Mouse (Mus musculus) spleen, adult 2 months (tissue): ENCODE measurements at regions not wholly inside any gene's neighbourhood (a gene's known extent, or its start where the extent isn't known, plus 50 kb on each side); places are given as distances from the start of the nearest gene placed in this dataset.
A peak's percentile ranks its signal among the peaks of the same experiment; 100 is the strongest.

Source experiments
- DNase-seq, 2 experiments: peaks; one replicate each; pipeline versions ENCODE4 v3.0.0 to v3.0.0-alpha.2; 2012 to 2021; ENCODE audit warnings: low spot score in 2 of 2, low read depth in 1 of 2
- H3K27ac ChIP-seq: fragments of 200-500 bp; 2 replicates; pipeline ENCODE4 v1.5.1; 2012; ENCODE audit warnings: low read length, inconsistent platforms; ENCODE audit not compliant: insufficient read depth
- H3K27me3 ChIP-seq: fragments of 200-500 bp; 2 replicates; pipeline ENCODE4 v1.6.1; 2012; ENCODE audit warnings: mild to moderate bottlenecking, moderate library complexity, low read length, inconsistent platforms; ENCODE audit not compliant: control insufficient read depth, insufficient read depth
- H3K36me3 ChIP-seq: fragments of 200-500 bp; 2 replicates; pipeline ENCODE4 v1.6.1; 2012; ENCODE audit warnings: mild to moderate bottlenecking, low read length, inconsistent platforms; ENCODE audit not compliant: control insufficient read depth, insufficient read depth
- H3K4me1 ChIP-seq: fragments of 200-500 bp; 2 replicates; pipeline ENCODE4 v1.6.1; 2011; ENCODE audit warnings: inconsistent platforms; ENCODE audit not compliant: control insufficient read depth, insufficient read depth, insufficient read length
- H3K4me3 ChIP-seq: fragments of 200-500 bp; 2 replicates; pipeline ENCODE4 v1.5.1; 2011; ENCODE audit warnings: mild to moderate bottlenecking, inconsistent platforms; ENCODE audit not compliant: insufficient read depth, insufficient read length; ENCODE audit errors: extremely low read depth
- CTCF ChIP-seq: fragments of 200-500 bp; IDR thresholded peaks from 2 replicates; pipeline ENCODE4 v1.5.1; 2011; ENCODE audit warnings: mild to moderate bottlenecking, inconsistent platforms; ENCODE audit not compliant: insufficient read depth, insufficient read length, insufficient replicate concordance; ENCODE audit errors: extremely low read depth
- POLR2A ChIP-seq: fragments of 200-500 bp; IDR thresholded peaks from 2 replicates; pipeline ENCODE4 v1.6.1; 2011; ENCODE audit warnings: low read depth, low read length, inconsistent platforms
- WGBS: fragments of 180-500 bp; shearing (Covaris S2); methylation state at CpG from one replicate; pipeline ENCODE4 v1.1.7; 2018; 5-methylcytosine and 5-hydroxymethylcytosine counted together

DNA sequence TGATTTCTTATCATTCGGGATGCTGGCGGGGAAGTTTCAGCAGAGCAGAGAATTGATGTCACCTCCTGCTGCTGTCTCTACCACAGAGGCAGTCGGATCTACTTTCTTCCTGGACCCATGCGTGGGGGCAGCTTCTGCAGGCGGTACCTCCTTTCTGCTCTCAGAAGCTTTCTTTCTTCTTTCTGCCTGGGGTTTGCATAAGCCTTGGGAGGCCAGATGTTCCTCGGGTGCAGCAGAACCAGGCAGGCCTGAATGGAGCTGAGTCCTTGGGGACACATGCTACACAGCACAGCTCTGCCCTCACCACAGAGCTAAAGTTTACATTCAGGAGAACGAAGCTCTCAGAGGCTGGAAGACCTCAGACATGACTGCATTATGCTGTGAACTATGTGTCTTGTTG lies 75.8 kb upstream of the Card11 start:
- DNase-seq = no peak
- WGBS = 51% methylated on average over 7 of the region's 7 CpGs
- no peak for TF ChIP-seq POLR2A
- TF ChIP-seq CTCF = no peak
- no peak overlapping the region for H3K4me3 ChIP-seq
- no peaks in the 10 kb centered on the region for H3K36me3 ChIP-seq
- peaks cover 7% of the 10 kb centered on the region; the same call in 1 of the 2 replicates for H3K4me1 ChIP-seq
- H3K27me3 ChIP-seq = no peaks in the 10 kb centered on the region
- no peak overlapping the region; the same call in 1 of the 2 replicates for H3K27ac ChIP-seq

DNA sequence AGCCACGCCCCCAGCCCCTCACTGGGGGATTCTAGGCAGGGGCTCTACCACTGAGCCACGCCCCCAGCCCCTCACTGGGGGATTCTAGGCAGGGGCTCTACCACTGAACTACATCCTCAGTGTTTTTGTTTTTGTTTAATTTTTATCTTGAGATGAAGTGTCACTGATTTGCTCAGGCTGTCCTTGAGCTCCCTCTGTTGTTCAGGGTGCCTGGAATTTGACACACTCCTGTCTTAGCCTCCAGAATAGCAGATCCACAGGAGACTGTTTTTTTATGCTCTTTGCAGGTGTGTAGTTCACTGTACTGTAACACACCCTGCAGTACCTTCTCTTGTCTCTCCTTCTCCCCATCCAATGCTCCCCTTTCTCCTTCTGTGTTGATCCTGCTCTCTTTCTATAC lies 76.6 kb upstream of the Card11 start:
- WGBS = 74% methylated on average over 2 of the region's 2 CpGs
- Histone ChIP-seq H3K36me3 (no peaks in the 10 kb centered on the region), H3K4me1 (peaks cover 10% of the 10 kb centered on the region; the same call in 1 of the 2 replicates), H3K27me3 (no peaks in the 10 kb centered on the region), H3K4me3 (no peak overlapping the region), H3K27ac (no peak overlapping the region)
- DNase-seq = peak; percentile 31 to 39
- TF ChIP-seq CTCF (peak; percentile 41; the same call in 1 of the 2 replicates), POLR2A (no peak)

DNA sequence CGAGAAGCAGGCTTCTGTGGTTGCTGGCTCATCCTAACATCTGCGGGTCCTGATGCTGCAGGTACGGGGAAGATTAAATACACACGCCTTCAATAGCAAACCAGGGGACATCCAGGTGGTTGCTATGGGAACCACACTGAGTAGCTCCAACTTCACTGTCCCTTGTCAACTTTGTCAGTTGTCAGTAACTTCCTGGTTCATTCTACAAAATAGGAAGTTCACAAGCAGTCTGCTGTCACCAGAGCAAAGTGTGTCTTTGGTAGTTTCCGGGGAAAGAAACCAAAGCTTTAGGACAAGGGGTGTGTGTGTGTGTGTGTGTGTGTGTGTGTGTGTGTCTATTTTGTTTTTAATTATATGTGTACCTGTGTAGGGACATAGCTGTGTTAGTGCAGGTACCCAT lies 80.5 kb upstream of the Card11 start:
- H3K27ac ChIP-seq = peak overlapping the region; percentile 30
- 28% methylated on average over 5 of the region's 5 CpGs for WGBS
- no peaks in the 10 kb centered on the region for H3K27me3 ChIP-seq
- DNase-seq = peak in 1 of 2 experiments; percentile 57
- no peak overlapping the region for H3K4me3 ChIP-seq
- TF ChIP-seq POLR2A (no peak), CTCF (no peak)
- H3K36me3 ChIP-seq = no peaks in the 10 kb centered on the region
- peaks cover 16% of the 10 kb centered on the region; the same call in 1 of the 2 replicates for H3K4me1 ChIP-seq

DNA sequence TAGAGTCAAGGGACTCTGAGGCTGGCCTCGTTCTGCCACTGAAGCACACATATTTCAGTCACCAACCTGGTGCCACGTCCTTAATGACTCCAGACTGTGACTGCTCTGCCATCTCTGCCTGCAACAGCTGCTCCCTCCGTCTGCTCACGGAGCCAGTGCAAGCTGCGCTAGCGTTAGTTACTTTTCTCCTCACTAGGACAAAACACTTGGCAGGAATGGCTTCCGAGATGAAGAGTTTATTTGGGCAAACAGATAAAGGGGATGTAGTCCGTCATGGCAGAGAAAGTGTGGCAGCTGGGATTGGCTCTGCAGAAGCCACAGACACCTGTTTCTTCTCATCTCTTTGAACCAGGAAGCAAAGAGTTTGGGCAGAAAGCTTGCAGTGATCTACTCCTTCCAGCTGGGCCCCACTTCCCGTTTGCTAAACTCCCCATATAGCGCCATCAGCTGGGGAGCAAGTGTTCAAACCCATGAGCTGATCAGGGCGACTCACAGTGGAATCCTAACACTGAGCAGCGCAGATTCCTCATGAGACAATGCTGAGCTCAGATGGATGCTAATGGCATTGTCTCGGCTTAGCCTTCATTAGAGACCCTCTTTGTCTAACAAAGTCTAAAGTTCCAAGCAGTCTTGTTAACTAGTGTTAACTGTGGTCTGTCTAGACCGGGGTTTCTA lies 83.8 kb upstream of the Card11 start:
- WGBS = 67% methylated on average over 14 of the region's 14 CpGs
- TF ChIP-seq CTCF (peak; percentile 14; the same call in 1 of the 2 replicates), POLR2A (no peak)
- peak; percentile 47 for DNase-seq
- Histone ChIP-seq H3K4me1 (peaks cover 13% of the 10 kb centered on the region; the same call in 1 of the 2 replicates), H3K4me3 (no peak overlapping the region), H3K36me3 (no peaks in the 10 kb centered on the region), H3K27me3 (no peaks in the 10 kb centered on the region), H3K27ac (peak overlapping the region; percentile 74)

DNA sequence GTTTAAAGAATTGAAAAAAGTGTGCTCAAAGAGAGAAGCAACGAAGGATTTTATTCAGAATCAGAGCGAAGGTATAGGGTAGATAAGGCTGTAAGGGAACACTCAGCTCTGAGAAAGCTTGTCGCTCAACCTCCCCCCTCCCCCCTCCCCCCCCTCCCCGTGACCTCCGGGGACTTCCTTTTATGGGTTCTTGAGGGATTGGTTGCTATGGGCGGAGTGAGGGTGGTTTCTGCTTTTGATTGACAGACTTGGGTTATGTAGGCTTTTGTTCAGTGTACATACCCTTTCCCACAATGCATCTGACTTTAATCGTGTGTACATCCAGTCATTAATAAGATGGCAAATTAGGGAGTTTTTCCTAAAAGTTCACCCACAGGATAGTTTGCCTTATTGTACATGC lies 84.4 kb upstream of the Card11 start:
- H3K36me3 ChIP-seq = no peaks in the 10 kb centered on the region
- no peaks in the 10 kb centered on the region for H3K27me3 ChIP-seq
- no peak overlapping the region for H3K4me3 ChIP-seq
- DNase-seq = peak; percentile 30 to 70
- peak overlapping the region; percentile 74; the same call in 1 of the 2 replicates for H3K27ac ChIP-seq
- peaks cover 13% of the 10 kb centered on the region; the same call in 1 of the 2 replicates for H3K4me1 ChIP-seq
- TF ChIP-seq POLR2A (no peak), CTCF (no peak)
- WGBS = 7% methylated on average over 7 of the region's 7 CpGs

DNA sequence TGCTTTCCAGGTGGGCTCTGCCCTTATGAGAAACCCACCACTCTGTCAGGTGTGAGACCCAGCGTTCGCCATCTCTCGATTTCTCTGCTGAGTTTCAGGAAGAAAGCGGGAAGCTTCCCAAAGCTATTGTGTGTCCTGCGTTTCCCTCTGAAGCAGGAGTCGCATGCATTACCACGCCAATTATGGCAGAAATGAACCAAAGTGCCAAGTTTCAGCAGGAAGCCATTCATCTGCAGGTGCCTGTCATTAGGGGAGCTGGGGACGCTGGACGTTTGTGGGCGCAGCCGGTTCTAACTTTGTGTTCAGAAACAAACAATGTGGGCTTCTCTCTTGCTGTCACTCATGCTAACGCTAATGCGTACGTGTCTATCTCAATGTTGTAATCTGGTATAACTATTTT lies 91.3 kb upstream of the Card11 start:
- no peak overlapping the region for H3K27ac ChIP-seq
- no peak overlapping the region for H3K4me3 ChIP-seq
- 38% methylated on average over 14 of the region's 14 CpGs for WGBS
- no peak for DNase-seq
- no peaks in the 10 kb centered on the region for H3K4me1 ChIP-seq
- no peaks in the 10 kb centered on the region for H3K27me3 ChIP-seq
- no peaks in the 10 kb centered on the region for H3K36me3 ChIP-seq
- TF ChIP-seq POLR2A (no peak), CTCF (no peak)

DNA sequence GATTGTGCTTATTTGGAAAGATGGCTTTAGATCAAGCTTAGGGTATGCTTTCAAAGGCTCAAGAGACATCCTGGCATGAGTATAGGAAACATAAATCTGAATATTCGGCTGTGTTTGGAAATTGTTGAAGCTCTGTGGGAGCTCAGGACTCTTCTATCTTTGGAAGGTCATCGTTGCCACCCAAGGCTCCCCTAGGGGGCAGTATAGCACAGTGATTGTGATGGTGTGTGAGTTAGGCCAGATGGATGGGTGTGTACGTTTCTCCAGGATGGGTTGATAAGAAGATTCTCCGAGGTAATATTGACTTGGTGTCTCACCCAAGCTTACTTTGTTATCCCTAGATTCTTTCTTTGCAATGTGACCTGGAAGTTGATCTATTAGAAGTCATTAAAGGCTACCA lies 93.3 kb upstream of the Card11 start:
- TF ChIP-seq CTCF (peak; percentile 58; the same call in 1 of the 2 replicates), POLR2A (no peak)
- 39% methylated on average over 4 of the region's 4 CpGs for WGBS
- no peaks in the 10 kb centered on the region for H3K4me1 ChIP-seq
- H3K27ac ChIP-seq = no peak overlapping the region
- H3K36me3 ChIP-seq = no peaks in the 10 kb centered on the region
- DNase-seq = peak in 1 of 2 experiments; percentile 49
- no peaks in the 10 kb centered on the region for H3K27me3 ChIP-seq
- H3K4me3 ChIP-seq = no peak overlapping the region
